Mouse (Mus musculus) gastrocnemius, postnatal 25 days (tissue): ENCODE results near the gene Xxylt1. TPM values are rescaled to one million over a fixed set of nuclear protein-coding genes. Genes with fewer than 3 reads are reported as not detected.

ENCODE experiments used
- DNase-seq: peaks from one replicate; pipeline ENCODE4 v3.0.0; 2022
- total RNA-seq, 2 experiments: library from RNA; stranded (reverse); gene quantifications; 1 replicate in 1 of 2; 2 replicates in 1 of 2; pipeline ENCODE4 v1.2.3; 2021

The Xxylt1 gene
- total RNA-seq, 2 experiments from 2014 or later: 2.8 to 3.3 TPM

DNA sequence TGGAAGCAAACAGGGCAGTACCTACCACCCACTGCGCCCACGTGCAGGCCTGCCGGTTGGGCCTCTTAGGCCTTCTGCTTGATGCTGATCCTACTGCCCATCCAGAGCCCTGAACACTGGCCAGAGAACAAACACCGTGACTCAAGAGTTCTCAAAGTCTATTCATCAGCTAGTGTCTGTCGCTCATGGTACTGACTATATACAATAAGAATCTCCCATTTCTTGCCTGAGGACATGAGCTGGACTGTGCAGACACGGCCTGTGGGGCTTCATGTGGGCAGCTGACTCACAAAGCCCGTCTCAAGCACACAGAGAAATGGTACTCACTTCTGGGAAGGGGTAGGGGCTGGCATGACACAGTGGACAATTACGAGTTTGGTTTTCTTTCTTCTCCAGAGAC lies 125.1 kb downstream of the Xxylt1 start:
- no peak for DNase-seq

DNA sequence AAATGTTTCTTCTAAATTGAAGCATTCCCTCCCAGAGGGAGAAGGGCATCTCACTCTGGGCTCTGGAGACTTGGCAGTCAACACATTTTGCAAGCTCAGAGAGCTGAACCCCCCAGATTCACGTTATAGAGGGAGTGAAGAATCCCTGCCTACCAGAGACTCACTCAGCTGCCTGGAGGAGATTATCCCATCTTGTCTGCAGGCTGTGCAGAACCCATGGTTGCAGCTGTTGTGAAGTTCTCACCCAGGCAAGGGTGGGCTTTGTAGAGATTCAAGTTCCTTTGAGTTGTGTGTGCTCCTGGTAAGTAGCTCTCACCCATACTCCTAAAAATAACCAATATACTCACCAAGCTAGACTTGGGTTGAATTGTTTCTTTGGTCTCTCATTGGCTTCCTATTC lies 132.6 kb downstream of the Xxylt1 start:
- DNase-seq: no peak

DNA sequence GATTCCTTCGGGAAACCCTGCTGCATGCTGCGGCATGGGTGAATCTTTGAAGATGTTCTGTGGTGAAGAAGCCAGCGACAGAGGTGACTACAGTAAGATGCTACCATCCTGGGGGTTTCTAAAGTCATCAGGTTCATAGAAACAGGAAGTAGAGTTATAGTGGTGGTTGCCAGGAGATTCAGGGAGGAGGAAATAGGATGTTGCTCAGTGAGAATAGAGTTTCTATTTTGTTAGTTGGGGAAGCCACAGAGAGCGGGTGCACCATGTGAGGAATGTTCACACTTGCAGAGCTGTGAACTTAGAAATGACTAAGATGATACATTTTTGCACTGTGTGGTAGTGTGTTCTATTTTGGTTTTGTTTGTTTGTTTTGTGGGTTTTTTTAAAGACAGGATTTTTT lies 133.0 kb downstream of the Xxylt1 start:
- DNase-seq: no peak

DNA sequence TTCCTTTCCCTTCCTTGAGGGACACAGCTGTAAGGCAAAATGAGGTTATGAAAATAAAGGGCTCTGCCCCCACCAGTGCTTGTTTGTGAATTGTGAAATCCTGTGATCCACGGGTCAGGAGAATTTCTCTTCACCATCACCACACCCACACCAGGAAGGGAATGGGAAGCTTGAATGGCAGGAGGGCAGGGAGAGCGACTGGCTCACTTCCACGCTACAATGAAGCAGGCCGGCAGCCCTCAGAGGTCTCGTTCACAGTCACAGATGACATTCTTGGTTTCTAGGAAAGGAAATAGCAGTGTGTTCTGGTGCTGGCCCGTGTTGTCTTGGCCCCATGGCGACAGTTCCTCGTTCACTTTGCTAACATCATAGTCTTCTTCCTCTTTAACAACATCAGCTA lies 136.3 kb downstream of the Xxylt1 start:
- no peak for DNase-seq

DNA sequence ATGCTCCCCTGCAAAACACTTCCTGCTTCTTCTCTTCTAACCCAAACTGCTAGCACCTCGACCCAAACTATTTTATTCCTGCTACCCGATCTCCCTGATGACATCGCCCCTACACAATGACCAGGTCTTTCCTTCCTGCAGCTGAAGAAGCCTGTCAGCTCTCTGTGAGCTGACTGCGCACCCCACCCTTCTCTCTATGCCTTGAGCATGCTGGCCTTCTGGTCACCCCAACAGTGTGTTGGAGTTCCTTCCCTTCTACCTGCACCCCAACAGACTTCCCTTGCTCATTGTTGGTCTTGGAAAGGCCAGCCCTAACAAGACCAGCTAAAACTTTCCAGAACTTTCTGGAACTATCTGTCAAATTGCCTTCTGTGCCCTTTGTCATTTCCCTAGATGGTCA lies 137.3 kb downstream of the Xxylt1 start:
- DNase-seq: no peak

DNA sequence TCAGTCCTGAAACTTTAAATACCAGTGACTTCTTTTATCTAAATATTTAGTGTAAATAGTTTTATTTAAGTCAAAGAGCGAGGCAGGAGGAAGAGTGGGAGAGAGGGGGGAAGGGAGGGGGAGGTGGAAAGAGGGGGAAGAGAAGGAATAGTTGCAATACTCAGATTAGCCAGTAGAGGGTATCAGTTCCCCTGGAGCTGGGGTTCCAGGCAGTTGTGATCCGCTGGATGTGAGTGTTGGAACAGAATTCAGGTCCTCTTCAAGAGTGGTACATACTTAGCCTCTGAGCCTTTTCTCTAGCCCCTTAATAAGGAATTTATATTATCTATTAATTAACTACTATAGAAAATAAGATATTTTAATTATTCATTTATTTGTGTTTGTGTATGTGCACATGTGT lies 140.5 kb downstream of the Xxylt1 start:
- no peak for DNase-seq

DNA sequence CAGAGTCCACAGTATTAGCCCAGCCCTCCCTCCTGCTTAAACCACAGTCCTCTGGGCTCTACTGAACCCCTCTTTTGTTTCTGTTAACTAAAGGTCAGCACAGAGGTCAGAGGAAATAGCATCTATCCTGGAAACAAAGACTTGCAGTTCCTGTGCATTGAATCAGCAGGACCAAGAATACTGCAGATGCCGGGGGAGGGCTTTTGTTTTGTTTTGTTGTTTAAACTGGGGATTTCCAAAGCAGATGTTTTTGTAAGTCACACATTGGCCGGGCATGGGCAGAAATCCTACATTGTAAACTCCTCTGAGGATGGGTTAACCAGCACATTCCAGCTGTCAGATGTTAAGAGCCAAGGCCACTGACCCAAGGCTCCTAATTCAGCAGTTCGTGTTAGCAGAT lies 141.3 kb downstream of the Xxylt1 start:
- peak; percentile 26 for DNase-seq

DNA sequence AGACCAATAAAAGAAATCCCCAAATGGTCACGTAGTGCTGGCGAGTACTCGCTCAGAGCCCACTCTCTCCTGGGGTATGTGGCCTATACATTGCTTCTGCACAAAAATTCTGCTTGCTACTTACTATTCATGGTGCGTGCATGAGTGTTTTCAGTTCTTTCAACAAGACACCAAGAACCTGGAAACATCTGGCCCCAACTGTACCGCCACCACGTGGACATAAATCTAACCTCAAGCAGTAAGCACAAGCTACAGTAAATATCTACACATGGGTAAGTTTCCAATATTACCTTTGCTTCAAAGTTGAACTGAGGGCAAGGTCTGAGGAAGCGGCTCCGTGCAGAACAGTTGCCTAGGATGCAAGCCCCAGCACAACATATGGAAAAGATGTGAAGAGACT lies 142.0 kb downstream of the Xxylt1 start:
- DNase-seq: no peak

DNA sequence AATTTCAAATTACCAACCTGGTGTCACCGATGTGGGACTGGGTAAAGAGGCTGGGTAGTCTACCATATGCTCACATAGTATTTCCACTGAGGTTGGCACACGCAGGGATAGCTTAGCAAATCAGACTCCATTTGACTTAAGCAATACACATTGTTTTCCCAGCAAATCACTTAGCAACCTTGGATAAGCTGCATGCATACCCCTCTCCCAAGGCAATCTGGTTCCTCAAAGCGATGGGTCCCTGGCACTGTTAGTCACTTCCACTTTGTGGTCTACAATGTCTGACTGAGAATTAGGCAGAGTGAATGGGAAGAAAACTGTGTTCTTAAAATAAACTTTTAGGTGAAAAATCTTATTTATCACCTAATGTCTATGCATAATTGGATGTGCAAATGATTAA lies 142.6 kb downstream of the Xxylt1 start:
- DNase-seq: no peak

DNA sequence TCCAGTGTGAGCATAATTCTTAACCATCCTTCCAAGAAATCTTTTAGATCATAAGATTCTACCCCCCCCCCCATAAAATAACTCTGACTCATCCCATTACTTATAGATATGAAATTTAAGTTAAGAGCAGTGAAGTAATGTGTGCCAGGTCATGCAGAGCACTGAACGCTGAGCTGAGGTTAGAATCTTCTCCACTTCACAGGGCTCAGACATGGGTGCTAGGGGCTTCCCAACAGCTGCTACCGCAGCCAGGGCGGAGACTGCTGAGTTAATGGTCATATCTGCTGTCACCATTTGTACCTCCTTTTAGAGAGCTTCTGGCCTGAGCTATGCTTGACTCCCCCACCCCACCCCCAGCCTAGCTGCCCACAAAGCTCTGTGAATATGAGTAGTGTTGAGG lies 143.6 kb downstream of the Xxylt1 start:
- DNase-seq: no peak

DNA sequence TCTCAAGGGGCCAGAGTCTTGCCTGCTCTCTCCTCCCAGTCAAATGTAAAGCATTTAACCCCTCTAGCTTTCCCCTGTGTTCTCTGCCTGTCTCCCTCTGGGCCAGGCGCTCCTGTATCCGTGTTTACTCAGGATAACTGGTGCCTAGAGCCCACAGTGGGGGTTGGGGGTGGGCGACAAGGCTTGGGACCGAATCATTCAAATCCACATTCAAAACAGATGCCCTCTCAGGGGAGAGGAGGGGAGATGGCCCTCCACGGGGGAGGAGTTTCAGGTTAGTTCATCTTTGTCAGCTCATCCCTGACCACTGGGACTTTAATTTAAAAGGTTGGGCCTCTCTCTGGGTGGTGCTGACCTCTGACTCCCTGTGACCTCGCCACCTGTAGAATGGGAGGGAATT lies 144.8 kb downstream of the Xxylt1 start:
- DNase-seq: no peak

DNA sequence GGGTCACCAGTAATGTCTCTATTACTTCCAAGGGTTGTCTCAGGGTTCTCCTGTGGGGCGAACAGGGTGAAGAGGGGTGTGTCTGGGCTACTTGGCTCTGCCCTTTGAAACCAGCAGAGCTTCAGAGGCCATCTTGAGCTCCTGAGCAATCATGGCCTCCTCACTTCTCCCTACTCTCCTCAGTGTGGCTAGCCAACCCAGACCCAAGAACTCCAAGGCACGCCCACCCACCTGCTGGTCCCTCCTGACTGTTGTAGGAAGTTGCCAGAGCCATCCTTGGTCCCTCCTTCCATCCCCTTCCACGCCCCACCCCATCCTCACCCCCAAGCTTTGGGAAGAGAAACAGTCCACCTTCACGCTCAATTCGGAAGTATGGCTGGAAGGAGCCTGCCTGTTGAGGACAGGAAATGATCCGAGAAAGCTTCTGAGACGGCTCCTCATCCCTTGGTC lies 145.2 kb downstream of the Xxylt1 start:
- DNase-seq: no peak

DNA sequence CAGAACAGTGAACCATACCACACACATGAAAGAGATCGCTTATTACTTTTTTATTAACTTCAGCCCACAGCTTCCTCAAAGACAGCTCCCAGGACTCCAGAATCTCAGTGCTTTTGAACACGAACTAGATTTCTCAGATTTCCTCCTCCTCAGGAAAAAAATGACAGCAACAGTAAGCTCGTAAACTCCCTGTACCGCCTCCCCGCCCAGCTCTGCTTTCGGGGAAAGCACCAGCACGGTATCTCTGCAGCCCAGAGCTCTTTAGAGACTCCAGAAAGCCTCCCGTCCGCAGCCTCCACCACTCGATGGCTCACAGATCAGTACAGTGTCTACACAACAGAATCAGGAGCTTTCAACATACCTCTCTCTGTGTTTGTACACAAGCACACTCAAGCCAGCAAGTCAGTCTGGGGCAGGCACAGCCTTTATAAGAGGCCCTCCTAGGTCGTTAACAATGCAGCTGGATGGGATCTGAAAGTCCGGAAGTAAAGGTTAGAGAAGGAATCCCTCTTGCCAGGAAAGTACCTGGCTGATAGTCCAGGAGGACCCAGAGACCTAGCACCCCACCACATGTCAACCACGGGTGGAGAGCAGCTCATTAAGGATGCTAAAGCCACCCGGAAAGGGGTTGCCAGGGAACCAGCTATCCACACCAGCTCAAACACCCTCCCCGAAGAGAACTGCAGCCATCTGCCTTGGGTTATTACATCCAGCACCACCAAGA lies 146.1 kb downstream of the Xxylt1 start:
- DNase-seq: no peak

DNA sequence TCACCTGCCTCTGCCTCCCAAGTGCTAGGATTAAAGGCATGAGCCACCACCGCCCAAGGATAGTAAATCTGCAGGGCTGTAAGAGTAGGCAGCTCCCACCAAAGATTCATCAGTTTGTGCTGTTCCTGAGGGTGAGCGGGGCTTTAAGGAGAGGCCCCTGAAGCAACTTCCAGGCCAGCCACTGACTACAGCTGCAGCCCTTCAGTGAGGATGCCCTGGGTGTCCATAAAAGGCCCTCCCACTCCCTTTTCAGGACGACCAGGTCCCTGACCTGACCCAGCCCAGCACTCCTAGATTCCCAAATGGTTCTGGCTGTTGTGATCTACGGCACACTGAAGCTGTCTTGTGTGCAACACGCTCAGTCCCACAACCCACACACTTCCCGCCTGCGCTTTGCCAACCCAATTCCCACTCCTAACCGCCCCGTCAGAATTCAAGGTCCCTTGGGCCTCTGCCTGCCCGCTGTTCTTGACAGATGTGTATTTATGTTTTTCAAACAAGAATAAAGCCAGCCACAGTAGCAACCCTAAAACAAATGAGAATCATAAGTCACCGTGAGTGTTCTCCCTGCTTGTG lies 146.9 kb downstream of the Xxylt1 start:
- DNase-seq: no peak

DNA sequence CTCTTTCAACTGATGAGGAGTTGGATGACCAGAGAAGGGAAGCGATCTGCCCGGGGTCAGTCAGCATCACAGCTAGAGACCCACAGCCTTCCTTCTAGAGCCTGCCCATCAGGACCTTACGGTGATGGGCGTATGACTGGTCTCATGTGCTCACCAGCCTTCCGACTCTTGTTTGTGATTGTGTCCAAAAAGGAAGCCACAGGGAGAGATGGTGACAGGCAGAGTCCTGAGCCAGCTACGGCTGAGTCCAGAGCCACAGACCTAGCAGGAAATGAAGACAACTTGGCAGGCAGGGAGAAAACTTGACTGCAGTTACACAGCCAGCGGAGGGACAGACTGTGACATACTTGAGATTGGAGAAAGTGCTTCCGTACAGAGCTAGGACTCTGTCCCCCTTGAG lies 147.9 kb downstream of the Xxylt1 start:
- DNase-seq: no peak

DNA sequence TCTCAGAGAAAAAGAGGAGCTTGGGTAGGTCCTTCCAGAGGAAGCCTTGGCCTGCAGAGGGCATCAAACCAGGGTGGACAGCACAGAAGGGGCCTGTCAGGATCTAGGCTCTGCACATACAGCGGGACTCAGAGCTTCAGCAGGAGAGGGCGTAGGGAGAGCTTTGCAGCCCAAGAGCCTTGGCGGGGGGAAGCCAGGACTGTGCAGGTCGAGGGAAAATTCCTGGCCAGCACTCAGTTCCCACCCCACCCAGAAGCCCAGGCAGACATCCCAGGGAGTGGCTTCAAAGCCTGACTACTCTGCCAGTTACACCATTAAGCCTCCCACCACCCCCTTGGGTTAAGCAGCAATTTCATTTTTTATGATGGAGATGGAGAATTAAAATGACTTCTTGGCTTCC lies 148.4 kb downstream of the Xxylt1 start:
- no peak for DNase-seq

DNA sequence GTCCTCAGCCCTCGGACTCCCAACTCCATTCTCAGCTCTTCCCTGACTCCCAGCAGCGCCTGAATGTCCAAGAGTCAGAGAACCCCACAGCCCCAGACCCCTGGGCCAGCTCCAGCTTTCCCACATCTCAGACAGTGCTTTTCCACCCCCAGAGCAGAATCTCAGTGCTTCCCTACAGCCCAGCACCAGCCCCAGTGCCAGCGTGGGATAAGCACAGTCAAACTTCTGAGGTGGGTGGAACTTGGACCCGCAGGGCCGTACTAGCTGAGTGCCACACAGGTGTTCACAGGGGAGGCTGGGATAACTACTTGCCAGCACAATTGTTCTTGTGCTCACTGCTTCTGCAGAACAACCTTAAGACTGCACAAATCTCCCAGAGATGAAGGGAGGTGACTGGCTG lies 149.0 kb downstream of the Xxylt1 start:
- DNase-seq: no peak

DNA sequence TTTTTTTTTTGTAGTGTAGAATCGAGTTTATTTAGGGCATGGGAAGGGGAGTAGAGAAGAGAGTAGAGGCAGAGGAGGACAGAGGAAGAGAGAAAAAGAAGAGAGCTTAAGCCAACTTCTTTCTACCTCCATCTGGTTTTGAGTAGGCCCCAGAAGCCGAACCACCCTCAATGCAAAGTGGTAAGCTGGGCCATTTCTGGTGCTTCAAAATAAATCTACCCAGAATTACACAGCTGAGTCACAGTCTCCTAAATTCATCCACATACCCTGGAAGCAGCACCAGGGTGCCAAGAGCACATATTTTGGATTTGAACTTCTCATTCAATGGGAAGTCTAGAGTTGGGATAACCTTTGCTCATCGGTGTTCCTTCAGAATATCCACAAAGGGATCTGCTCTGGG lies 152.1 kb downstream of the Xxylt1 start:
- no peak for DNase-seq

DNA sequence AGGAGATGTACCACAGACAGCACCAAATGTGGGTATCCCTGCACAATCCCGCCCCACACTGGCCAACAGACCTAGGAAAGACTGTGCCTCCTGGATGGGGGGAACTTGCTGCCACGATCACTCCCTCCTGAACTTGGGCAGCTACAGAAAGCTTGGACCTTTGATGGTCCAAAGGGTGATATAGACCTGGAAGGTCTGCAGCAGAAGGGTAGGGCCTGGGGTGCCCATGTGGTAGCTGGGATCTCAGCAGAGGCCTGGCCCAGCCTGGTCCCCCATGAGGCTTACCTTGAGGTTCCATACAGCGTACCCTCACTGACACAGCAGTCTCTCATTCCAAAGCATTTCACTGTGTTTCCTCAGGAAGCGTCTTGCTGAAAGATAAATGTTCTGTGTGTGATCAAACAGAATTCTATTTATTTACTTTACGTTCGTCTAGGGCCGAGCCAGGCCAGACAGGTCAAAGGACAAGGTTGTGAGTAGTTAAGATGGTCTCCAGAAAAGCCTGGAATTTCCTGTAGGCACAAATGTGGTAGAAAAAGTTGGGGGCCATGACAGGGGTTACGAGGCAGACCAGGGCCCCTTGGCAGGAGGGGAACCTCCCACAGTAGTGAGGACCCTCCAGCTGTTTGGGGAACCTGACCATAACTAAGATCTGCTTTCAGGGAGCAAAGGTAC lies 153.0 kb downstream of the Xxylt1 start:
- no peak for DNase-seq

DNA sequence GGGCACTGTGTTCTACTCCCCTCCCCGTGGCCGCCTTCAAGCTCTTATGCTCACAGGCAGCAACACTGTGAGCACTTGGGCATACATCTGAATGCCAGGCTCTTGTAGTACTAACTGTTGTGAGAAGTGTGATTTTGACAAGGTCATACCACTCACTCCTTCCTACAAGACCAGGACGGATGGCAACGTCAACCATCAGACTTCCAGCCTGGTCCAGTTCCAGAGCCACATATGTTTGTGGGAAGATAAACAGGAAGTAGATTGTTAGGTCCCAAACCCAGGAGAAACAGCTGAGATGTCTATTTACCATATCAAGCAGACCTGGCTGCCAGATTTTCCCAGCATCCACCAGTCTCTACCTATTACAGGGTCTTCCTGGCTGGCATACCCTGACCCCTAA lies 155.7 kb downstream of the Xxylt1 start:
- DNase-seq: no peak

DNA sequence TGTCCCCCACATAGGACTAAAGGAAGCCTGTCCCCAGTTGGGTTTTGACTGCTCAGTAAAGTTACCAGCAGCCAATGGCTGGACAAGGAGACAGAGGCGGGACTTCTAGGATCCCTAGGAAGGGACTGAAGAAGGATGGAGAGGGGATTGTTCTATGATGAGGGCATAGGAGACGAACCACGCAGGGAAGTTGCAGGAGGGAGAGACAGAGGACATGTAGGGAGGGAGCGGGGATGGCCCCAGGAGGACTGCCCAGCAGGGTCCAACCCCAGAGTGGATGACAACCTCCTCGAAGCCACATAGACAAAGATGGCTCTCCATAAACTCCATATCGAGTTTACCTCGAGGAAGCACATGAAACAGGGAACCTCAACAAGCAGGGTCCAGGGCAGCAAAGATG lies 157.3 kb downstream of the Xxylt1 start:
- DNase-seq: no peak

DNA sequence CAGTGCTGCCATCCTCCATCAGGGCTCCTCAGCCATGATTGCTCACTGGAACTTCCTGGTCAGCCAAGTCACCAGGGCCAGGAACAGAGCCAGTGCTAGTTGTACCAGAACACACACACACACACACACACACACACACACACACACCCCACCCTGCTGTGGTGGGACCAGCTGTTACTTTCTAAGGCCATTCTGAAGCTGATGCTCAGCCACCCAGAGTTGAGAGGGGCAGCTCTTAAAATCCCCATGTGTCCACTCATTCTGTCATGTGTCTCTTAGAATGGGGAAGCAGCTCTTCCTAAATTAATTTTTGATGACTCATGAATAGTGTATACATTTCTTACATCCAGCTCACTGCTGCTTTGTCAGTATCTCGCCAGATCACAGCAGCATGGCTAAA lies 158.7 kb downstream of the Xxylt1 start:
- DNase-seq: no peak

DNA sequence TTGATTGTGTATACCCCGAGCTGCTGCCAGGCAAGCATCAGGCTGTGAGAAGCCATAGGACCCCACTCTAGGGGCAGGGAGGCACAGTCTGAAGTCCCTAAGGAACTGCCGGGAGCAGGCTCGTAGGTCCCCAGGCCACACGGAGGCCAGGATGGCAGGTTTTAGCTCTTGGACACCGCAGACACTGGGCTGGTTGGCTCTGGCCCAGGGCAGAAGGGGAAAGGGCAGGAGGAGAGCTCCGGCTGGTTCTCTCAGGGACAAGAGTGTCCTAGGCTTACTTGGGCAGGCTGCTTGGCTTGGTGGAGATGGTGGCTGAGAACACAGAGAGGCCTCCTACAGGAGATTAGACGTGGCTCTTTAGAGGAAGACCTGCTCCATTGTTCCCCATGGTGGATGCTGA lies 162.4 kb downstream of the Xxylt1 start:
- no peak for DNase-seq

DNA sequence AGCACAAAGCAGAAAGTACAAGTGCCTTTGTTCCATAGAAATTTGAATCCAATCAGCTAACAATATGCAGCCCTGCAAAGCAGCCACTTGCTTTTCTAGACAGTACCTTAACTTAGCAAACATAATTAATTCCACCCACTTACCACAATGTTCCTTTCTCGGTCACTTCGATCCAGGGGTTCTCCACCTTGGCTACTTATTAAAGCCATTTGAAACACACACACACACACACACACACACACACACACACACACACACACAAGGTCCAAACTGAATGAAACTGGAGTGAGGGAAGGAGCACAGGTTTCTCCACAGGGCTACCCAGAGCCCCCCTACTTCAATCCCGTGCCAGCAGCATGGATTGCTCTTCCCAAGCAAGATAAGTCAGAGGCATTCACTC lies 164.3 kb downstream of the Xxylt1 start:
- DNase-seq: no peak
